Mouse (Mus musculus) cerebellum, postnatal 25 days (tissue): ENCODE data around the gene Pax3.
A peak's percentile ranks its signal among the peaks of the same experiment; 100 is the strongest.

Experiments
- DNase-seq, 2 experiments: peaks; one replicate each; pipeline ENCODE4 v3.0.0; 2021; ENCODE audit warnings: mixed read lengths in 2 of 2

Gene Pax3

GRCm38 (mm10) chr1:78171671-78172070 is 25.3 kb downstream of the Pax3 start:
- no peak for DNase-seq

GRCm38 (mm10) chr1:78170771-78171170 is 26.2 kb downstream of the Pax3 start:
- DNase-seq, result no peak

GRCm38 (mm10) chr1:78168796-78169195 is 28.1 kb downstream of the Pax3 start:
- no peak for DNase-seq

DNA sequence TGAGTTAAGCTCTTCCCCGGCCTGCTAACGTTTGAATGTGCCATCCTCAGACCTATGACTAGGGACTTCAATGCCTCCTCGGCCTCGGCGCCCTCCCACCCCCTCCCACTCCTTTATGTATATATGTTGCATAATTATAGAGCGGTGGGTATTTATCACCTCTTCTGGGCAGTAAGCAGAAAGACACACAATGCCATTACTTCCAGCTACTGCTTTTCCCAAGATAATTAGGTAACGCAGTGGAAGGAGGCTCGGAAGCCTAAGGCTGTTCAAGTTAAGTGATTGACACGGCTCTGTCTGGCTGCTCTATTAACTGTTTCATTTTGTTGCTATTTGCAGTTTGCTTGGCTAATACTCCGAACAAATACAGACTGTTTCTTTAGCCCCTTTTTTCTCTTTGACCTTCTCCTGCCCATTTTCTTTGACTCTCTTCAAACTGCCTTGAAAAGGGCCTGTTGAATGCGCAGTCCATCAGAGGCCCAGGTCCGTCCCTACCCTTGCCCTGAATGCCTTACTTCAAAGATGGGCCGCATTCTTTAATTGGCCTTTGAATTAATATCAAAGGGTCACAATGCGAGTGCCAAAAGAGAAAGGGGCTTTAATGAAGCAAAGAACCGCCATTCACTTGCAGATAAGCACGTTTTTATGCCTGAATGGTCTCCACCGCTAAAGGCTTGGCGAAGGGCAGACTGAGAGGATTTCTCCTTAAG is 29.2 kb downstream of the Pax3 start:
- DNase-seq, result no peak

DNA sequence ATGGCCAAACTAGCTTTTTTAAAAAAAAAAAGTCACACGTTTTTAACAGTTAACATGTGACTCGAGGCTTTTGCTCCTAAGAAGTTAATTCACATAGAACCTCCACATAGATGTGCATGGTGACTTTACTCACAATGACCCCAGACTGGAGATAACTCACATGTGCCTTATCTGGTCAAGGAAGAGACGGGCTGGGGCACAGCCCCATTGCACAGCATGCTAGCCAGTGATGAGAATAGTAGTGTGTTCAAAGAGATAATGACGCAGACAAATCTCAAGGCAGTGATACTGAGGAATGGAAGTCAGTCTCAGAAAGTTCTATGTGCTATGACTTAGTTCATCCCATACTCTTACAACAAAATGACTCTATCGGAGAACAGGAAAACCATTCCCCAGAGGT is 35.2 kb downstream of the Pax3 start:
- DNase-seq, result no peak

DNA sequence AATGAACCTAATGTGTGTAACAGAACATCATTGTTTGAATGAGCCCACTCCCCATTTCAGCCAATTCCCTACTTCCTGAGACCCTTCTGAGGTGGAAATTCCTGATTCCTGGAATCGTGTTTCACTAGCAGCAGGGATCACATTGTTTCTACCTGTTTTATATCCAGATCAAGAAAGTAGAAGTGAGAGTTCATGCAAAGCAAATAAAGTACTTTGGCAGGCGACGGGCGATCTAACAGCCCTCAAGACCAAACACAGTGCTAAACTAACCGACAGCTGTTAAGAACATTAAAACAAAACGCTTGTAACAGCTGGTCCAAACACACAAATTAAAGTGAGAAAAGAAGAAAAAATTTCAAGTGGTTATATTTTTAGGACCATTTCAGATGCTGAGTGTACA is 39.0 kb downstream of the Pax3 start:
- no peak for DNase-seq

DNA sequence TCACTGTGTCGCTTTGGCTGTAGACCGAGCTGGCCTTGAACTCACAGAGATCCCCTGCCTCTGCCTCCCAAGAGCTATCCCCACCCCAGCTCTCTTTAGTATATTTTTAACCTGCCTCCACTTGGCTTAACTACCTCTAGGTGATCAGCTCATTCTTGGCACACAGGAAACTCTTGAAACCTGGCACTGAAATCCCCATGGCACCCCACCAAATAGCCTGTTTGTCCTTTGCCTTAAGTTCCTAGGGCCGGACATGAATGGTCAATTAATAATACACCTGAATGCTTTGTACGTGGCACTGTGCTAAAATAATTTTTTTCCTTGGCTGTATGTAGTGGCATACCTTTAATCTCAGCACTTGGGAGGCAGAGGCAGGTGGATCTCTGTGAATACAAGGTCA is 41.1 kb downstream of the Pax3 start:
- no peak for DNase-seq

- DNase-seq, result no peak
These were observed 48.8 kb downstream of the Pax3 start for GRCm38 (mm10) chr1:78148011-78148623.

GRCm38 (mm10) chr1:78143403-78143802 is 53.5 kb downstream of the Pax3 start:
- no peak for DNase-seq

GRCm38 (mm10) chr1:78142912-78143311 is 54.0 kb downstream of the Pax3 start:
- DNase-seq, result no peak

GRCm38 (mm10) chr1:78141741-78142501 is 55.0 kb downstream of the Pax3 start:
- peak in 1 of 2 experiments; percentile 7 for DNase-seq

GRCm38 (mm10) chr1:78141314-78141713 is 55.6 kb downstream of the Pax3 start:
- no peak for DNase-seq

GRCm38 (mm10) chr1:78140505-78141303 is 56.2 kb downstream of the Pax3 start:
- peak; percentile 10 to 17 for DNase-seq

DNA sequence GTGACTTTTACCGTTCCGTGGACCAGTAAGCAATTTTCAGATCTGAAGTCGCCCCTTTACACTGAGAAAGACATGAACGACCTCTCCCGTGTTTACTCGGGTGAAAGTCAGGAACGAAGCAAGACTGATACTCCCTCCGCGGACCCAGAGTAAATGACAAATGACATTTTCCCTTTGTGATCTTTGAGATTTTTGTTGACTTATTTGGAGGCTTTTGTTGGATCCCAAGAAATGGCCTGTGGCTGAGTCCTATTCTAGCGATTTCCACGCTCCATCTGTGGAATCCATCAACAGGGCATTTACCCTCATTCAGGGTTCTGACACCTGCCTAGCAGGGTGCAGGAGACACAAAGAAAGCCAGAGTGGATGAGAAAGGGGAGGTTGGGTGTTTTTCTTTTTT is 57.6 kb downstream of the Pax3 start:
- no peak for DNase-seq

- no peak for DNase-seq
These were observed 67.7 kb downstream of the Pax3 start for GRCm38 (mm10) chr1:78129267-78129666.

GRCm38 (mm10) chr1:78119899-78120560 is 76.9 kb downstream of the Pax3 start:
- DNase-seq, result no peak

GRCm38 (mm10) chr1:78116046-78116445 is 80.9 kb downstream of the Pax3 start:
- no peak for DNase-seq

- DNase-seq, result no peak
These were observed 86.6 kb downstream of the Pax3 start for GRCm38 (mm10) chr1:78110311-78110710.

DNA sequence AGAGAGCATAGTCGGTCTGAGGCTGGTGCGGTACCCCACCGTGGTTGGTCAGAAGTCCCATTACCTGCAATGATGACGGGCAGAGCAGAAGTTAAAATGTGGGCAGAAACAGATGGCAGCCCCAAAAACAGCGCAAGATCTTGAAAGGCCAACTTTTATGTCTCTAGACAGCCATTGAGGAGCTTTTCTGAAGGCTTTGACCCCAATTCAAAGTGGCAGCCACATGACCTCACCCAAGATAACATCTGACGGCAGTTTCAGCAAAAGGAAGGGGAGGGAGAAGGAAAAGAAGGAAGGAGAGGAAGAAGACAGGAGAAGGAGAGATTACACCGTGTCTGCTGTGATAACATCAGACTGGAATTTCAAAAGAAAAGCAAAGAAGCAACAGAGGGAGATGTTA is 93.4 kb downstream of the Pax3 start:
- no peak for DNase-seq

DNA sequence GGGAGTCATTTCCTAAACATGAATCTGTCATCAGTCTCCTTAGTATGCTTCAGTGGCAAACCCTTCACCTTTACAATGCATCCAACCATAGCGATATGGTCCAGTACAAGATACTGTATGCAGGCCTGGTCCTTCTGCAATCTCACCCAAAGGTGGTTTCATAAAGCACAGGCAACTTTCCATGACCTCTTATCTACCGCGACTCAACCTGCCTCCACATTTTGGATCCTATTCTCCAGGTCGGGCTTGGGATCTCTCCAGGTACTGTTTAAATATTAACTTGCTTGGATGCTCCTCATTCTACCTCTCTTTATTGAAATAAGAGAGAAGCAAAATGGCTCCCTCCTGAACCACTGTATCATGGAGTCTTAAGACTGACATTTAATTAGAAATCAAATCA is 103.3 kb downstream of the Pax3 start:
- DNase-seq, result no peak

DNA sequence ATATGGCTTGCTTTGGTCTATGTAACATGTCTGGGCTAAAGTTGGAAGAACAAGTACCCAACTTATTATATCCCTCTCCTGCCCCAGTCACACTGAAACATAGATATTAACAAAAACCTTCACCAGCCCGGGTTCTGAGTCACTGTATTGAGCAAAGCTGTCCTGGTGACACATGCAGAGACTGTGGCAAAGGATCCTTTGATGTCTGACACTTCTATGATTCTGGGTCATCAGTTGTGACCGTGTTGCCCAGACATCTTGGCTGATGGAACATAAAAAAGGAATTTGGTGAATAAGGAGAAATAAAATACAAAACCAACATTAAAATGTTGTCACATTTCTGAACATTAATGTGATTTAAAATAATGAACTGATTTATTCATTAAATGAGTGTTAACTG is 108.3 kb downstream of the Pax3 start:
- no peak for DNase-seq

GRCm38 (mm10) chr1:78081761-78082160 is 115.2 kb downstream of the Pax3 start:
- DNase-seq, result no peak

GRCm38 (mm10) chr1:78060850-78061249 is 136.1 kb downstream of the Pax3 start:
- DNase-seq, result no peak
